Mouse (Mus musculus) granulocyte monocyte progenitor cell, adult 5-6 weeks (primary cell): ENCODE data around the gene Repin1. TPM values are rescaled to one million over a fixed set of nuclear protein-coding genes. Genes with fewer than 3 reads are reported as not detected.

Experiments used
- ATAC-seq: replicated peaks from 2 replicates; pipeline ENCODE4 v1.8.0; 2016; ENCODE audit warnings: mild to moderate bottlenecking, moderate TSS enrichment, inconsistent platforms; ENCODE audit not compliant: poor library complexity, severe bottlenecking
- total RNA-seq, 2 experiments: library from RNA; stranded (forward) in 1 of 2; stranded (reverse) in 1 of 2; fragments of 200-712, 200-1000 nt in 1 of 2; fragments of >200 nt in 1 of 2; fragmentation: Nextera tagmentation in 1 of 2; gene quantifications; 2 replicates each; pipeline ENCODE4 v1.2.3; 2014 to 2017

Repin1 gene
- total RNA-seq (2014; fragmentation: Nextera tagmentation): 15.2 and 18.8 TPM in 2 replicates
- 10.6 and 12.0 TPM in 2 replicates for total RNA-seq (2017)

- peak; percentile 89 for ATAC-seq
Measured at GRCm38 (mm10) chr6:48593158-48594042, at the start of gene Repin1, which contains the start of gene Gm44965. Repin1 (plus strand) TSS chr6:48593883. Gm44965 (plus strand) TSS chr6:48593941.

GRCm38 (mm10) chr6:48545251-48545650 lies 48.4 kb upstream of the Repin1 start:
- ATAC-seq: no peak

GRCm38 (mm10) chr6:48546271-48546670 lies 47.4 kb upstream of the Repin1 start:
- peak; percentile 64 for ATAC-seq

GRCm38 (mm10) chr6:48546858-48547257 lies 46.8 kb upstream of the Repin1 start:
- no peak for ATAC-seq

GRCm38 (mm10) chr6:48548314-48548713 lies 45.4 kb upstream of the Repin1 start:
- ATAC-seq: no peak

- ATAC-seq: peak; percentile 42
Measured at GRCm38 (mm10) chr6:48552918-48553317, 40.8 kb upstream of the Repin1 start.

GRCm38 (mm10) chr6:48553819-48554218 lies 39.9 kb upstream of the Repin1 start:
- ATAC-seq: no peak

- peak; percentile 93 for ATAC-seq
Measured at GRCm38 (mm10) chr6:48554280-48555103, 39.2 kb upstream of the Repin1 start, which contains the start of gene Lrrc61. Lrrc61 (plus strand) TSS chr6:48554796.

GRCm38 (mm10) chr6:48555104-48555890 lies 38.4 kb upstream of the Repin1 start:
- ATAC-seq: peak; percentile 39

- ATAC-seq: no peak
Measured at GRCm38 (mm10) chr6:48555956-48556355, 37.7 kb upstream of the Repin1 start.

- ATAC-seq: no peak
Measured at GRCm38 (mm10) chr6:48565693-48566310, 27.9 kb upstream of the Repin1 start.

- no peak for ATAC-seq
Measured at GRCm38 (mm10) chr6:48566312-48566711, 27.4 kb upstream of the Repin1 start.

- ATAC-seq: peak; percentile 66
Measured at GRCm38 (mm10) chr6:48568036-48568984, 25.4 kb upstream of the Repin1 start.

GRCm38 (mm10) chr6:48569065-48569807 lies 24.4 kb upstream of the Repin1 start:
- ATAC-seq: no peak

GRCm38 (mm10) chr6:48572014-48572413 lies 21.7 kb upstream of the Repin1 start:
- ATAC-seq: no peak

- no peak for ATAC-seq
Measured at GRCm38 (mm10) chr6:48572572-48573061, 21.1 kb upstream of the Repin1 start, which contains the start of gene Rarres2. Rarres2 (minus strand) TSS chr6:48572789.

GRCm38 (mm10) chr6:48573280-48573679 lies 20.4 kb upstream of the Repin1 start:
- ATAC-seq: 0 out of 2 replicates have a peak, but pooled peaks have one; percentile 14

GRCm38 (mm10) chr6:48573981-48574380 lies 19.7 kb upstream of the Repin1 start:
- ATAC-seq: no peak
